Mouse (Mus musculus) megakaryocyte-erythroid progenitor cell, adult 5 weeks (primary cell): ENCODE measurements around the gene Col6a6. TPM values are rescaled to one million over a fixed set of nuclear protein-coding genes. Genes with fewer than 3 reads are reported as not detected.

Source experiments
- polyA plus RNA-seq: library from polyadenylated mRNA; stranded (reverse); fragments of >175 nt; gene quantifications from 2 replicates; pipeline ENCODE4 v1.2.3, GENCODE M21; 2012

The Col6a6 gene
- polyA plus RNA-seq, result 0.01 TPM in 1 of 2 replicates, not detected in the other

DNA sequence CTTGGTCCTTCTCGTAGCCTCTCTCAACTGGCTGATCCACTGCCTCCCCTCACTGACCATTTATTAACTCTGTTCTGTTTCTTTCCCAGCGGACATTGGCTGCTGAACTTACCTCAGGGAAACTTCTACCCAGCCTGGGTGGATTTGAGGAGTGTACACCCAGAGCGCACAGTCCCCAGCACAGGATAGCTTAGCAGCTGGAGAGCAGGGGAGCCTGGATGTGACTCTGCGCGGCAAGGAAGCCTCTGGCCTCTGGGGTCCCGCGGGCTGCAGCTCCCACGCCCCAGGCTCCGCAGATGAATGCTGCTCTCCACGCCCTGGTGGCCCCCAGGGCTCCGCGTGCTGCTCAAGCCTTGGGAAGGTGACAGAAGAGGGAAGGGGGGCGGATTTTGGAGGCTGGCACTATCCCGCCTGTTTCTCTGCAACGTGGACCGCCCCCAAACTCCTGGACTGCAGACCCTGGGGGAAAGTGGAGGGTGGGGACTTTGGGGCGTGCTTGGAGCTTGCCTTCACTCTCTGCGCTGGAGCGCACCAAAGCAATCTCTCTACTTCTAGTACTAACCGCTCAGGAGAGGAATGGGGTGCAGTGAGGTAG lies at the start of gene Col6a6:
Gene Col6a6, minus strand, starts transcription at position 370 of the 595 bp plus-strand sequence.

GRCm38 (mm10) chr9:105642460-105643371 lies 185.2 kb downstream of the Col6a6 start, which contains the start of gene Pik3r4:
Pik3r4 (plus strand) TSS chr9:105642978.

Other genes with a start within 250 kb of the Col6a6 start
- 5.3 and 6.1 TPM in 2 replicates for gene Pik3r4, start 185.2 kb downstream of the Col6a6 start, polyA plus RNA-seq
- gene Col6a5, start 132.5 kb upstream of the Col6a6 start, polyA plus RNA-seq, result not detected in 2 replicates